ENCODE assay signal across 15 mouse cellular contexts in the genomic region with DNA sequence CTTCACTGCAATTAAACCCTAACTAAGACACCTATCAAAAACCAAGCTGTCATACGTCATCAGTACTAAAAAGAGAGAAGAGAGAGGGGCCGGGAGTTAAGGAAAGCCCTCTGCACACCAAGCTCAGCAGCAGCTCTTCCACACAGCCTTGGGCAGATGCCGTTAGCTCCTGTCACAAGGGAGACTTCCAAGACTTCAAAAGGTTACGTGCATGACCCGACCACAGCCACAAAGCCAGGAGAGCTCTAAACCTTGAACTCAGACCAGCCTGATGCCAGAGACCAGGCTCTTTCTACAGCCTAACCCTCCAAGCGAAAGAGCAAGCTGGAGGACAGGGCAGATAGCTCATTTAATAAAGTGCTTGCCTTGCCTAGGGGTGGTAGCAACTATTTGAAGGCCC. TPM values are rescaled to one million over a fixed set of nuclear protein-coding genes. Genes with fewer than 3 reads are reported as not detected.
"Had no signal": no experiment of that assay in that cellular context is flagged by ENCODE, and none has a peak within 500 bp of the region (broad histone marks: within the 10 kb centered on the region; RNA-seq: fewer than 3 reads in every experiment).

No protein-coding gene starts in this region.

- DNase-seq: gastrocnemius, adult 2 months; gastrocnemius, postnatal 10 days; gastrocnemius, postnatal 25 days; heart, adult 2 months; heart, postnatal 10 days; heart, postnatal 4 days; kidney, adult 18-20 months; kidney, adult 8-10 months; kidney, postnatal 10 days; kidney, postnatal 25 days; kidney, postnatal 4 days; layer of hippocampus, adult 9-11 months; layer of hippocampus, postnatal 36 days; left cerebral cortex, postnatal 4 days had no signal

RNA-seq across cellular contexts. Expression of gene Lpar1, which starts 46.2 kb away (rescaled TPM):
- polyA plus RNA-seq: inflammation-experienced regulatory T-cells, adult 6 months had no signal
